Mouse (Mus musculus) brain, embryonic 18.5 days (tissue): ENCODE measurements at regions not wholly inside any gene's neighbourhood (a gene's known extent, or its start where the extent isn't known, plus 50 kb on each side); places are given as distances from the start of the nearest gene placed in this dataset.

Experiments used
- DNase-seq: peaks from one replicate; pipeline ENCODE4 v3.0.0-alpha.2; 2012; ENCODE audit warnings: low read depth, low spot score

- DNase-seq, result no peak
Measured at GRCm38 (mm10) chr15:62134835-62135234, 1212.0 kb upstream of the A1bg start.

- no peak for DNase-seq
Measured at GRCm38 (mm10) chr15:62134308-62134707, 1211.5 kb upstream of the A1bg start.

- DNase-seq, result no peak
Measured at GRCm38 (mm10) chr15:62132895-62133294, 1210.1 kb upstream of the A1bg start.

- DNase-seq, result no peak
Measured at GRCm38 (mm10) chr15:62131686-62132085, 1208.9 kb upstream of the A1bg start.

GRCm38 (mm10) chr15:62130530-62130929 is 1207.7 kb upstream of the A1bg start:
- DNase-seq, result no peak

- no peak for DNase-seq
Measured at GRCm38 (mm10) chr15:62128546-62129212, 1205.9 kb upstream of the A1bg start.

GRCm38 (mm10) chr15:62127602-62128158 is 1204.9 kb upstream of the A1bg start:
- DNase-seq, result no peak

- DNase-seq, result no peak
Measured at GRCm38 (mm10) chr15:62125718-62126117, 1202.9 kb upstream of the A1bg start.

- no peak for DNase-seq
Measured at GRCm38 (mm10) chr15:62123756-62124155, 1200.9 kb upstream of the A1bg start.

GRCm38 (mm10) chr15:62122265-62123023 is 1199.6 kb upstream of the A1bg start:
- no peak for DNase-seq

GRCm38 (mm10) chr15:62121696-62122095 is 1198.9 kb upstream of the A1bg start:
- DNase-seq, result no peak

GRCm38 (mm10) chr15:62120735-62121134 is 1197.9 kb upstream of the A1bg start:
- no peak for DNase-seq

- DNase-seq, result no peak
Measured at GRCm38 (mm10) chr15:62118997-62119396, 1196.2 kb upstream of the A1bg start.

GRCm38 (mm10) chr15:62116184-62116583 is 1193.4 kb upstream of the A1bg start:
- DNase-seq, result no peak

GRCm38 (mm10) chr15:62114815-62115214 is 1192.0 kb upstream of the A1bg start:
- DNase-seq, result no peak

- DNase-seq, result peak; percentile 30
Measured at GRCm38 (mm10) chr15:62112151-62112550, 1189.3 kb upstream of the A1bg start.

- DNase-seq, result no peak
Measured at GRCm38 (mm10) chr15:62107976-62108375, 1185.2 kb upstream of the A1bg start.

GRCm38 (mm10) chr15:62106518-62106975 is 1183.7 kb upstream of the A1bg start:
- peak; percentile 34 for DNase-seq

GRCm38 (mm10) chr15:62105483-62105882 is 1182.7 kb upstream of the A1bg start:
- no peak for DNase-seq

- DNase-seq, result no peak
Measured at GRCm38 (mm10) chr15:62104653-62105052, 1181.8 kb upstream of the A1bg start.

GRCm38 (mm10) chr15:62099683-62100082 is 1176.9 kb upstream of the A1bg start:
- no peak for DNase-seq

- DNase-seq, result no peak
Measured at GRCm38 (mm10) chr15:62098791-62099660, 1176.2 kb upstream of the A1bg start.
